Mouse (Mus musculus) MEL (cell line): ENCODE measurements around the gene Eef1g.

Experiments
- CTCF ChIP-seq, 3 experiments: IDR thresholded peaks in 2 of 3; conservative IDR thresholded peaks in 1 of 3; 2 replicates each; pipeline ENCODE4 v1.5.1; 2011 to 2012; ENCODE audit warnings: low read length in 3 of 3, low read depth in 2 of 3, mild to moderate bottlenecking in 2 of 3, improper control_type of control experiment in 1 of 3, inconsistent platforms in 1 of 3, mixed read lengths in 1 of 3, moderate library complexity in 1 of 3; ENCODE audit not compliant: control insufficient read depth in 1 of 3, insufficient read depth in 1 of 3, poor library complexity in 1 of 3, severe bottlenecking in 1 of 3
- MAX ChIP-seq: IDR thresholded peaks from 2 replicates; pipeline ENCODE4 v1.6.1; 2011; ENCODE audit warnings: low read length, improper control_type of control experiment
- POLR2A ChIP-seq, 2 experiments: IDR thresholded peaks; 2 replicates each; pipeline ENCODE4 v1.6.1; 2011 to 2012; ENCODE audit warnings: low read length in 2 of 2, mild to moderate bottlenecking in 2 of 2, control low read depth in 1 of 2, improper control_type of control experiment in 1 of 2, low read depth in 1 of 2, moderate library complexity in 1 of 2; ENCODE audit not compliant: control insufficient read depth in 1 of 2, insufficient read depth in 1 of 2, poor library complexity in 1 of 2
- ZKSCAN1 ChIP-seq: IDR thresholded peaks from 2 replicates; pipeline ENCODE4 v1.6.1; 2012; ENCODE audit warnings: low read depth, mild to moderate bottlenecking, inconsistent platforms, low read length, improper control_type of control experiment, moderate library complexity

DNA sequence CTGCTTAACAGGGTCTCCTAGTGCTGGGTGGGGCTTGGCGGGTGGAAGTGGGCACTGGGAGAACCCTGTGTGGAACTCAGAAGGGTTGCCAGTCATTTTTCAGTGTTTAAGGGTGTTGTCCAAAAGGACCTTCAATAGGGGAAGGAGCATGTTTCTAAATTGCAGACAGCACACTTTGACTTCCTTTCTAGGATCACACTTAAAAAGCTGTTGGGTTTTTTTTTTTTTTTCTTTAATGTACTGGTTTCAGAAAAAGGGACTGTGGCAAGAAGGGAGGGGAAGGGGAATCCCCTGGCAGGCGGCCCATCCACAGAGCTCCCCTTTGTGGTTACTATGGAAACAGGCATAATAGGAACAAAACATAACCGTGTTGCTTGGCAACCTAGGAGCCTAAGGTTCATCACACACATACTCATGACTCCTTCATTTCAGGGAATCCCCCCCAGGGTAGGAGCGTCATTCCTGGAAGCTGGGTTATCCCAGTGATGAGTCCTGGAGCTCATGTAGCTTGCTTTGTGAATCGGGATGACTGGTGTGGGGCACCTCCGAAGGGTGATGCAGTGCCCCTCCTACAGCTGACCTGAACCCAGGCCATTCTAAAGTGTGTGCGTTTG is 17.5 kb downstream of the Eef1g start:
- TF ChIP-seq MAX: no peak
- TF ChIP-seq CTCF (IDR thresholded peaks at IDR 0.05 in 2 of 3, conservative IDR thresholded peaks at IDR 0.05 in 1 of 3; ENCODE audit: control insufficient read depth in 1 of 3, insufficient read depth in 1 of 3, low read depth in 2 of 3, low read length in 3 of 3, poor library complexity in 1 of 3, severe bottlenecking in 1 of 3): no peak
- TF ChIP-seq ZKSCAN1: no peak
- no peak for TF ChIP-seq POLR2A (IDR thresholded peaks at IDR 0.05; ENCODE audit: control insufficient read depth in 1 of 2, insufficient read depth in 1 of 2, low read depth in 1 of 2, low read length in 2 of 2, poor library complexity in 1 of 2)
